Mouse (Mus musculus) spleen, adult 2 months (tissue): ENCODE data around the gene Hat1.

Source experiments
- CTCF ChIP-seq: fragments of 200-500 bp; IDR thresholded peaks from 2 replicates; pipeline ENCODE4 v1.5.1; 2011; ENCODE audit warnings: mild to moderate bottlenecking, inconsistent platforms; ENCODE audit not compliant: insufficient read depth, insufficient read length, insufficient replicate concordance; ENCODE audit errors: extremely low read depth
- POLR2A ChIP-seq: fragments of 200-500 bp; IDR thresholded peaks from 2 replicates; pipeline ENCODE4 v1.6.1; 2011; ENCODE audit warnings: low read depth, low read length, inconsistent platforms

DNA sequence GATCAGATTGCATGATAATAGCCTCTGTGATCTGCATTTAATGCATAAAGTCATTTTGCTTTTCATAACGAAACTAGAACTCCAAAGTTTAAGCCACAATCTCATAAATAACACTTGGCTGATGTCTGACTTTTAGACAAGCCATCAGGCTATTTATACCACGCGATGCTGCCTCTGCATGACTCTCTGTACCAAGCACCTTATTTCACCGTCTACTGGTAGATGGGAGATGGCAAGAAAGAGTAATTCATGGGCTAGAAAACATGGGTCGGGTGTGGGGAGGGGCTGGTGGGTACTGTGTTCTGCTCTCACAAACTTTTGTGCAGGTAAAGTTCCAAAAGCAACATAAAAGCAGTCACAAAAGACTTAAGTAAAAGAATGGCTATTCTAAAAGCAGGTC is 48.6 kb upstream of the Hat1 start:
- no peak for TF ChIP-seq POLR2A
- TF ChIP-seq CTCF, result no peak
